Mouse (Mus musculus): ENCODE measurements around the gene Rplp2. TPM values are rescaled to one million over a fixed set of nuclear protein-coding genes. Genes with fewer than 3 reads are reported as not detected.
"Not testable (repeated sequence)": the region's sequence is repeated elsewhere in the genome, so short reads cannot be mapped to it uniquely, and the experiment has no call there.

Rplp2 gene
- 898 and 979 TPM in 2 replicates for polyA plus RNA-seq (2014; fragmentation: Nextera tagmentation; extraction: Ambion mirVana)

GRCm38 (mm10) chr7:141447110-141447991 is at the start of gene Rplp2:
Rplp2 (plus strand) TSS chr7:141447370.
- peak; percentile 89 for ATAC-seq (ENCODE audit: insufficient read depth, low FRiP score, low TSS enrichment)
- peaks cover 19% of the 10 kb centered on the region for H3K4me1 ChIP-seq (ENCODE audit: control insufficient read depth, insufficient read depth, low read length)
- H3K4me3 ChIP-seq (ENCODE audit: low read depth, low read length) = peak within 1 kb of the TSS; percentile 85
- H3K36me3 ChIP-seq (ENCODE audit: control insufficient read depth, insufficient read depth, low read length) = peaks cover 11% of the 10 kb centered on the region
- no peaks in the 10 kb centered on the region for H3K9me3 ChIP-seq (ENCODE audit: control insufficient read depth, low read length)
- H3K27me3 ChIP-seq (ENCODE audit: control insufficient read depth, insufficient read depth, low read length) = no peaks in the 10 kb centered on the region
- WGBS = under 1% methylated on average over 63 of the region's 63 CpGs
- peak; percentile 94 for DNase-seq (ENCODE audit: low spot score)
- H3K27ac ChIP-seq (ENCODE audit: low read depth, low read length) = peak within 1 kb of the TSS; percentile 77
- H3K4me2 ChIP-seq (ENCODE audit: low read depth) = peak within 1 kb of the TSS; percentile 79
- H3K9ac ChIP-seq (ENCODE audit: low read length) = peak within 1 kb of the TSS; percentile 85

GRCm38 (mm10) chr7:141403305-141403704 is 43.9 kb upstream of the Rplp2 start:
- H3K4me2 ChIP-seq (ENCODE audit: low read depth) = no peak overlapping the region
- no peaks in the 10 kb centered on the region for H3K4me1 ChIP-seq (ENCODE audit: control insufficient read depth, insufficient read depth, low read length)
- H3K9ac ChIP-seq (ENCODE audit: low read length) = no peak overlapping the region
- DNase-seq (ENCODE audit: low spot score) (peak; percentile 60), ATAC-seq (ENCODE audit: insufficient read depth, low FRiP score, low TSS enrichment) (0 out of 2 replicates have a peak, but pooled peaks have one; percentile 9)
- WGBS = 59% methylated on average over 5 of the region's 5 CpGs
- H3K9me3 ChIP-seq (ENCODE audit: control insufficient read depth, low read length) = no peaks in the 10 kb centered on the region
- H3K36me3 ChIP-seq (ENCODE audit: control insufficient read depth, insufficient read depth, low read length) = peaks cover 11% of the 10 kb centered on the region; the same call in 1 of the 2 replicates
- no peak overlapping the region for H3K27ac ChIP-seq (ENCODE audit: low read depth, low read length)
- H3K27me3 ChIP-seq (ENCODE audit: control insufficient read depth, insufficient read depth, low read length) = no peaks in the 10 kb centered on the region
- no peak overlapping the region for H3K4me3 ChIP-seq (ENCODE audit: low read depth, low read length)

GRCm38 (mm10) chr7:141405466-141405865 is 41.7 kb upstream of the Rplp2 start:
- H3K36me3 ChIP-seq (ENCODE audit: control insufficient read depth, insufficient read depth, low read length) = peaks cover 14% of the 10 kb centered on the region; the same call in 1 of the 2 replicates
- no peak overlapping the region for H3K4me3 ChIP-seq (ENCODE audit: low read depth, low read length)
- H3K4me1 ChIP-seq (ENCODE audit: control insufficient read depth, insufficient read depth, low read length) = peaks cover 4% of the 10 kb centered on the region; the same call in 1 of the 2 replicates
- ATAC-seq (ENCODE audit: insufficient read depth, low FRiP score, low TSS enrichment) = no peak
- no peaks in the 10 kb centered on the region for H3K9me3 ChIP-seq (ENCODE audit: control insufficient read depth, low read length)
- DNase-seq (ENCODE audit: low spot score) = no peak
- H3K9ac ChIP-seq (ENCODE audit: low read length) = no peak overlapping the region
- H3K27me3 ChIP-seq (ENCODE audit: control insufficient read depth, insufficient read depth, low read length) = no peaks in the 10 kb centered on the region
- H3K27ac ChIP-seq (ENCODE audit: low read depth, low read length) = no peak overlapping the region
- H3K4me2 ChIP-seq (ENCODE audit: low read depth) = no peak overlapping the region
- 88% methylated on average over 4 of the region's 4 CpGs for WGBS

GRCm38 (mm10) chr7:141407670-141408069 is 39.5 kb upstream of the Rplp2 start:
- 97% methylated on average over 7 of the region's 7 CpGs for WGBS
- not testable (repeated sequence) for ATAC-seq (ENCODE audit: insufficient read depth, low FRiP score, low TSS enrichment); DNase-seq (ENCODE audit: low spot score); H3K4me1 ChIP-seq (ENCODE audit: control insufficient read depth, insufficient read depth, low read length); H3K4me3 ChIP-seq (ENCODE audit: low read depth, low read length); H3K9ac ChIP-seq (ENCODE audit: low read length); H3K27me3 ChIP-seq (ENCODE audit: control insufficient read depth, insufficient read depth, low read length); H3K9me3 ChIP-seq (ENCODE audit: control insufficient read depth, low read length); H3K36me3 ChIP-seq (ENCODE audit: control insufficient read depth, insufficient read depth, low read length); H3K27ac ChIP-seq (ENCODE audit: low read depth, low read length); H3K4me2 ChIP-seq (ENCODE audit: low read depth)

- Histone ChIP-seq H3K4me1 (ENCODE audit: control insufficient read depth, insufficient read depth, low read length) (peaks cover 8% of the 10 kb centered on the region; the same call in 1 of the 2 replicates), H3K4me2 (ENCODE audit: low read depth) (no peak overlapping the region), H3K9ac (ENCODE audit: low read length) (no peak overlapping the region), H3K36me3 (ENCODE audit: control insufficient read depth, insufficient read depth, low read length) (peaks cover 4% of the 10 kb centered on the region; the same call in 1 of the 2 replicates), H3K9me3 (ENCODE audit: control insufficient read depth, low read length) (no peaks in the 10 kb centered on the region), H3K27ac (ENCODE audit: low read depth, low read length) (no peak overlapping the region), H3K4me3 (ENCODE audit: low read depth, low read length) (no peak overlapping the region), H3K27me3 (ENCODE audit: control insufficient read depth, insufficient read depth, low read length) (no peaks in the 10 kb centered on the region)
- peak; percentile 39; the same call in 1 of the 2 replicates for ATAC-seq (ENCODE audit: insufficient read depth, low FRiP score, low TSS enrichment)
- peak; percentile 86 for DNase-seq (ENCODE audit: low spot score)
- WGBS = 13% methylated on average over 11 of the region's 11 CpGs
Observed at GRCm38 (mm10) chr7:141408833-141409232, 38.3 kb upstream of the Rplp2 start.

- Histone ChIP-seq H3K27me3 (ENCODE audit: control insufficient read depth, insufficient read depth, low read length) (no peaks in the 10 kb centered on the region), H3K27ac (ENCODE audit: low read depth, low read length) (no peak overlapping the region), H3K4me3 (ENCODE audit: low read depth, low read length) (no peak overlapping the region), H3K9ac (ENCODE audit: low read length) (no peak overlapping the region), H3K4me2 (ENCODE audit: low read depth) (no peak overlapping the region), H3K36me3 (ENCODE audit: control insufficient read depth, insufficient read depth, low read length) (peaks cover 4% of the 10 kb centered on the region; the same call in 1 of the 2 replicates), H3K4me1 (ENCODE audit: control insufficient read depth, insufficient read depth, low read length) (peaks cover 10% of the 10 kb centered on the region; the same call in 1 of the 2 replicates), H3K9me3 (ENCODE audit: control insufficient read depth, low read length) (no peaks in the 10 kb centered on the region)
- DNase-seq (ENCODE audit: low spot score) (no peak), ATAC-seq (ENCODE audit: insufficient read depth, low FRiP score, low TSS enrichment) (no peak)
- WGBS = 91% methylated on average over 8 of the region's 8 CpGs
Observed at GRCm38 (mm10) chr7:141410631-141411030, 36.5 kb upstream of the Rplp2 start.

- no peak overlapping the region for H3K9ac ChIP-seq (ENCODE audit: low read length)
- H3K4me1 ChIP-seq (ENCODE audit: control insufficient read depth, insufficient read depth, low read length) = peaks cover 10% of the 10 kb centered on the region; the same call in 1 of the 2 replicates
- peaks cover 4% of the 10 kb centered on the region; the same call in 1 of the 2 replicates for H3K36me3 ChIP-seq (ENCODE audit: control insufficient read depth, insufficient read depth, low read length)
- DNase-seq (ENCODE audit: low spot score) = no peak
- no peak overlapping the region for H3K4me3 ChIP-seq (ENCODE audit: low read depth, low read length)
- WGBS = 100% methylated on average over 1 of the region's 1 CpGs
- H3K27me3 ChIP-seq (ENCODE audit: control insufficient read depth, insufficient read depth, low read length) = no peaks in the 10 kb centered on the region
- no peaks in the 10 kb centered on the region for H3K9me3 ChIP-seq (ENCODE audit: control insufficient read depth, low read length)
- no peak overlapping the region for H3K27ac ChIP-seq (ENCODE audit: low read depth, low read length)
- ATAC-seq (ENCODE audit: insufficient read depth, low FRiP score, low TSS enrichment) = no peak
- no peak overlapping the region for H3K4me2 ChIP-seq (ENCODE audit: low read depth)
Observed at GRCm38 (mm10) chr7:141411667-141412066, 35.5 kb upstream of the Rplp2 start.

- Histone ChIP-seq H3K4me2 (ENCODE audit: low read depth) (peak overlapping the region; percentile 85), H3K4me3 (ENCODE audit: low read depth, low read length) (peak overlapping the region; percentile 77), H3K9ac (ENCODE audit: low read length) (peak overlapping the region; percentile 82), H3K4me1 (ENCODE audit: control insufficient read depth, insufficient read depth, low read length) (peaks cover 10% of the 10 kb centered on the region; the same call in 1 of the 2 replicates), H3K27ac (ENCODE audit: low read depth, low read length) (peak overlapping the region; percentile 75), H3K27me3 (ENCODE audit: control insufficient read depth, insufficient read depth, low read length) (no peaks in the 10 kb centered on the region), H3K36me3 (ENCODE audit: control insufficient read depth, insufficient read depth, low read length) (peaks cover 2% of the 10 kb centered on the region; the same call in 1 of the 2 replicates), H3K9me3 (ENCODE audit: control insufficient read depth, low read length) (no peaks in the 10 kb centered on the region)
- 3% methylated on average over 16 of the region's 16 CpGs for WGBS
- peak; percentile 11; the same call in 1 of the 2 replicates for ATAC-seq (ENCODE audit: insufficient read depth, low FRiP score, low TSS enrichment)
- DNase-seq (ENCODE audit: low spot score) = peak; percentile 26
Observed at GRCm38 (mm10) chr7:141413331-141413730, 33.8 kb upstream of the Rplp2 start.

Measured in neural tube, embryonic 11.5 days (tissue).